Comparison of ENCODE assay signal across 28 mouse cellular contexts in the genomic region with DNA sequence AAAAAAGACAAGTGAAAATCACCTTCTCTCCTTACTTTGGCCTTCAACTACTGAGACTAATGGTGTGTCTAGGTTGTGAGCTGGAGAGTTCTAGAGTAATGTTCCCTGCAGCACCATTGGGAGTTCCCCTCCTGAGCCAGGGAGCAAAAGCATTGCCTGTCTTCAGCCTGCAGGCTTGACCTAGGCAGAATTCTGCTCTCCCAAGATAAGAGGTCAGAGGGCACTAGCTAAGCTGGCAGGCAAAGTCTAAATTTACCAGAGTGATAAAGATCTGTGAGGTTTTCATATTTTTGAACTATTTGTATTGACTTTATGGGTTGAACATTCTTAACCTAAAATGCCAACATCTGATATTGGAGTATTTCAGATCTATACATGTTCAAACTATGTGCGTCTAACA.
DNase-seq lines count a peak whose midpoint lies in the region; ATAC-seq and TF ChIP-seq lines count a peak whose summit lies in the region.
"Had no signal": no experiment of that assay in that cellular context is flagged by ENCODE, and none has a peak within 500 bp of the region (broad histone marks: within the 10 kb centered on the region; RNA-seq: fewer than 3 reads in every experiment).

No protein-coding gene starts in this region.

- H3K4me1 ChIP-seq in hindbrain, embryonic 10.5 days (replicated peaks) = peaks cover 42% of the 10 kb centered on the region
- no peaks in the 10 kb centered on the region; the same call in 1 of the 2 replicates for H3K4me1 ChIP-seq in hindbrain, embryonic 11.5 days (replicated peaks; ENCODE audit: control insufficient read depth, insufficient read depth, low read length)
- H3K4me1 ChIP-seq in liver, embryonic 11.5 days (replicated peaks; ENCODE audit: control insufficient read depth, insufficient read depth, low read length) = peaks cover 10% of the 10 kb centered on the region
- peaks cover 10% of the 10 kb centered on the region for H3K4me1 ChIP-seq in liver, postnatal 0 days (ENCODE audit: insufficient read depth)
- H3K4me1 ChIP-seq: heart, embryonic 15.5 days; limb, embryonic 15.5 days; stomach, embryonic 15.5 days had no signal

- no peaks in the 10 kb centered on the region for H3K27me3 ChIP-seq in hindbrain, embryonic 10.5 days (ENCODE audit: insufficient read depth, poor library complexity, severe bottlenecking)
- H3K27me3 ChIP-seq in hindbrain, embryonic 11.5 days (ENCODE audit: control insufficient read depth, insufficient read depth, low read length) = no peaks in the 10 kb centered on the region
- no peaks in the 10 kb centered on the region for H3K27me3 ChIP-seq in liver, embryonic 11.5 days (replicated peaks; ENCODE audit: control insufficient read depth, insufficient read depth, low read length)
- H3K27me3 ChIP-seq in liver, postnatal 0 days (ENCODE audit: insufficient read depth, low read length) = no peaks in the 10 kb centered on the region
- H3K27me3 ChIP-seq: forebrain, embryonic 13.5 days; heart, embryonic 15.5 days; limb, embryonic 15.5 days; midbrain, embryonic 15.5 days; neural tube, embryonic 13.5 days; Patski; stomach, embryonic 15.5 days had no signal

- TF ChIP-seq EP300 in liver, postnatal 0 days (IDR thresholded peaks at IDR 0.05; ENCODE audit: low read depth) = peak; percentile 50; the same call in 1 of the 2 replicates

- peak overlapping the region; percentile 17; the same call in 1 of the 2 replicates for H3K27ac ChIP-seq in hindbrain, embryonic 10.5 days
- no peak overlapping the region for H3K27ac ChIP-seq in hindbrain, embryonic 11.5 days (ENCODE audit: low read depth, low read length)
- H3K27ac ChIP-seq in liver, embryonic 11.5 days (ENCODE audit: low read depth, low read length) = peak overlapping the region; percentile 54; the same call in 1 of the 2 replicates
- H3K27ac ChIP-seq in liver, postnatal 0 days (ENCODE audit: low read depth) = peak overlapping the region; percentile 60; the same call in 1 of the 2 replicates
- H3K27ac ChIP-seq: forebrain, embryonic 13.5 days; gastrocnemius, adult 2 months; heart, embryonic 15.5 days; hindbrain, postnatal 0 days; limb, embryonic 15.5 days; neural tube, embryonic 13.5 days; stomach, embryonic 15.5 days had no signal

- no peak for TF ChIP-seq CTCF in liver, postnatal 0 days (IDR thresholded peaks at IDR 0.05; ENCODE audit: low read depth)

- H3K36me3 ChIP-seq in hindbrain, embryonic 10.5 days = no peaks in the 10 kb centered on the region
- no peaks in the 10 kb centered on the region for H3K36me3 ChIP-seq in hindbrain, embryonic 11.5 days (ENCODE audit: control insufficient read depth, insufficient read depth, low read length)
- no peaks in the 10 kb centered on the region for H3K36me3 ChIP-seq in liver, embryonic 11.5 days (ENCODE audit: control insufficient read depth, insufficient read depth, low read length)
- no peaks in the 10 kb centered on the region for H3K36me3 ChIP-seq in liver, postnatal 0 days (replicated peaks; ENCODE audit: insufficient read depth, low read length)
- H3K36me3 ChIP-seq: heart, embryonic 15.5 days; limb, embryonic 15.5 days; midbrain, embryonic 15.5 days; neural tube, embryonic 13.5 days; stomach, embryonic 15.5 days had no signal

- H3K4me3 ChIP-seq in hindbrain, embryonic 10.5 days = no peak overlapping the region
- H3K4me3 ChIP-seq in hindbrain, embryonic 11.5 days (ENCODE audit: low read depth, low read length) = no peak overlapping the region
- no peak overlapping the region for H3K4me3 ChIP-seq in liver, embryonic 11.5 days (ENCODE audit: low read depth, low read length)
- H3K4me3 ChIP-seq in liver, postnatal 0 days (ENCODE audit: low read depth, low read length) = no peak overlapping the region
- H3K4me3 ChIP-seq: forebrain, embryonic 13.5 days; gastrocnemius, adult 2 months; heart, embryonic 15.5 days; limb, embryonic 15.5 days; midbrain, embryonic 15.5 days; myocyte; neural tube, embryonic 13.5 days; stomach, embryonic 15.5 days had no signal

- WGBS in hindbrain, embryonic 10.5 days = 71% methylated on average over 1 of the region's 1 CpGs
- WGBS in hindbrain, embryonic 11.5 days = 58% methylated on average over 1 of the region's 1 CpGs
- 58% methylated on average over 1 of the region's 1 CpGs for WGBS in liver, embryonic 11.5 days
- WGBS in liver, postnatal 0 days (ENCODE audit: insufficient replicate concordance) = 37% methylated on average over 1 of the region's 1 CpGs

- no peak for DNase-seq in hindbrain, embryonic 10.5 days (ENCODE audit: low spot score)
- no peak for DNase-seq in hindbrain, embryonic 11.5 days (ENCODE audit: low spot score)
- DNase-seq in c-Kit-positive CD71-positive TER-119-positive erythroid progenitor cells, embryonic 14.5 days (ENCODE audit: low spot score) = peak; percentile 54
- no peak for DNase-seq in liver, embryonic 11.5 days (ENCODE audit: low spot score)
- no peak for DNase-seq in liver, postnatal 0 days
- DNase-seq in adrenal gland, adult 18-20 months (ENCODE audit: low spot score in 2 of 2) = no peak
- no peak for DNase-seq in testis, postnatal 14 days (ENCODE audit: low spot score)
- DNase-seq in MN1 (ENCODE audit: low spot score) = no peak
- DNase-seq: adrenal gland, adult 8-10 months; cerebellum, adult 11 months; cerebellum, postnatal 10 days; gastrocnemius, adult 2 months; heart, postnatal 4 days; kidney, postnatal 25 days; left cerebral cortex, postnatal 4 days; thymus, adult 18-20 months; thymus, postnatal 36 days had no signal

- no peak overlapping the region for H3K9ac ChIP-seq in hindbrain, embryonic 11.5 days (ENCODE audit: low read depth, low read length)
- H3K9ac ChIP-seq in liver, embryonic 11.5 days (ENCODE audit: low read depth, low read length) = no peak overlapping the region
- H3K9ac ChIP-seq in liver, postnatal 0 days (replicated peaks) = no peak overlapping the region
- H3K9ac ChIP-seq: forebrain, embryonic 13.5 days; heart, embryonic 15.5 days; limb, embryonic 15.5 days; midbrain, embryonic 15.5 days; neural tube, embryonic 13.5 days; stomach, embryonic 15.5 days had no signal

- no peak for ATAC-seq in hindbrain, embryonic 11.5 days (ENCODE audit: low FRiP score)
- ATAC-seq in liver, embryonic 11.5 days (replicated peaks; ENCODE audit: low FRiP score) = peak; percentile 71
- ATAC-seq in liver, postnatal 0 days = peak; percentile 49; the same call in 1 of the 2 replicates
- ATAC-seq: forebrain, embryonic 13.5 days; hindbrain, postnatal 0 days; intestine, embryonic 16.5 days; lung, postnatal 0 days; midbrain, embryonic 15.5 days; Patski had no signal

- no peak overlapping the region for H3K4me2 ChIP-seq in hindbrain, embryonic 11.5 days (replicated peaks; ENCODE audit: low read depth, low read length)
- H3K4me2 ChIP-seq in liver, embryonic 11.5 days = no peak overlapping the region; the same call in 1 of the 2 replicates
- no peak overlapping the region for H3K4me2 ChIP-seq in liver, postnatal 0 days (ENCODE audit: low read depth, low read length)
- H3K4me2 ChIP-seq: forebrain, embryonic 13.5 days; heart, embryonic 15.5 days; limb, embryonic 15.5 days; midbrain, embryonic 15.5 days; neural tube, embryonic 13.5 days; stomach, embryonic 15.5 days had no signal

- no peaks in the 10 kb centered on the region for H3K9me3 ChIP-seq in hindbrain, embryonic 10.5 days
- H3K9me3 ChIP-seq in hindbrain, embryonic 11.5 days (ENCODE audit: control insufficient read depth, low read length) = no peaks in the 10 kb centered on the region
- no peaks in the 10 kb centered on the region for H3K9me3 ChIP-seq in liver, embryonic 11.5 days (ENCODE audit: control insufficient read depth, low read length)
- H3K9me3 ChIP-seq in liver, postnatal 0 days (ENCODE audit: low read length) = no peaks in the 10 kb centered on the region
- H3K9me3 ChIP-seq: forebrain, embryonic 13.5 days; heart, embryonic 15.5 days; limb, embryonic 15.5 days; midbrain, embryonic 15.5 days; neural tube, embryonic 13.5 days; stomach, embryonic 15.5 days had no signal
